Comparison of ENCODE assay signal across 22 mouse cellular contexts in the genomic region with DNA sequence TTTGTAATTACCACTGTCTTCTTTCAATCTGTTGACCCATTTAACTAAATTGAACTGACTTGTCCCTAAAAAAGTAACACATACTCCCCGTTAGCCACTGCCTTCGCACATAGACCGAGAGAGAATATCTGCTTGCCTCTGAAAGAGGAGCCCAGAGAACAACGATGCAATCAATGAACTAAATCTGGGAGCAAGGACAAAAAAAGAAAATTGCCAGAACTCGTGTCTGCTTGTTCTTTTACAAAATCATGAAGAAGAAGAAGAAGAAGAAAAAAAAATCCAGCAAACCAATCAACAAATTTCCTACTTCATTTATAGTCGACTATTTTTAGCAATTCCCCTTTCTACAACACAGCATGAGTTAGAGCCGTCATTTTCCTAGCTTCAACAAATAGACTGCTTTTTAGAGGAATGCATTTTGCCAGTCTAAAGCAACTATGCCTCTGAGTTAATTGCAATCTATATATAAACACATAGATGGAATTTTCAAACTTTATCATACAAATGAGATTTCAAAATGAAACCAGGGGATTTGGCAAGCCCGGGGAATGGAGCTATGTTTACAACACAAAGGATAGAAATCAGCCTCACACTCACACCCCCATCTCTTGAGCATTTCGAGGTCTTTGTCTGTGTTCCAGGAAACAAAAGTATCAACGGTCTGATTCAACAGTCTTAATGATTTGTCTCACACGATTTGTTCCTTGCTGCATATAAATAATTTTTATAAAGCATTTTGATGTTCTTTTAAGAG.
DNase-seq lines count a peak whose midpoint lies in the region; ATAC-seq and TF ChIP-seq lines count a peak whose summit lies in the region.
"Had no signal": no experiment of that assay in that cellular context is flagged by ENCODE, and none has a peak within 500 bp of the region (broad histone marks: within the 10 kb centered on the region; RNA-seq: fewer than 3 reads in every experiment).

No protein-coding gene starts in this region.

- intact Hi-C loops in left cerebral cortex, postnatal 25 days (cut with DNase I): no loop called here
- intact Hi-C loops in left cerebral cortex, postnatal 4 days (cut with DNase I): no loop called here

- peak; percentile 56 for DNase-seq in forebrain, postnatal 0 days
- peak; percentile 6 to 59 for DNase-seq in left cerebral cortex, postnatal 25 days (ENCODE audit: low spot score in 2 of 2)
- DNase-seq in left cerebral cortex, postnatal 4 days: no peak
- DNase-seq in right cerebral cortex, adult 2 months (ENCODE audit: low spot score in 2 of 2): peak; percentile 7 to 8
- no peak for DNase-seq in right cerebral cortex, postnatal 36 days (ENCODE audit: low spot score in 2 of 2)
- peak; percentile 3 to 15 for DNase-seq in frontal cortex, postnatal 36 days (ENCODE audit: low spot score in 2 of 2)
- DNase-seq: adrenal gland, postnatal 14 days; cerebellum, adult 11 months; cerebellum, adult 8-10 months; cerebellum, postnatal 25 days; gastrocnemius, postnatal 10 days; heart, adult 18-20 months; heart, postnatal 14 days had no signal

- WGBS in forebrain, postnatal 0 days: 57% methylated on average over 11 of the region's 11 CpGs
- WGBS in forebrain, embryonic 16.5 days: 70% methylated on average over 11 of the region's 11 CpGs
- WGBS in hindbrain, embryonic 16.5 days: 72% methylated on average over 11 of the region's 11 CpGs

- no peak overlapping the region for H3K4me2 ChIP-seq in forebrain, postnatal 0 days (ENCODE audit: low read depth)
- no peak overlapping the region for H3K4me2 ChIP-seq in forebrain, embryonic 16.5 days (ENCODE audit: low read length)
- H3K4me2 ChIP-seq in hindbrain, embryonic 16.5 days (ENCODE audit: low read length): no peak overlapping the region
- H3K4me2 ChIP-seq: embryonic facial prominence, embryonic 13.5 days; forebrain, embryonic 13.5 days; heart, embryonic 11.5 days; heart, embryonic 15.5 days; hindbrain, embryonic 13.5 days; intestine, embryonic 15.5 days had no signal

- H3K4me3 ChIP-seq in forebrain, postnatal 0 days (ENCODE audit: low read depth, low read length): no peak overlapping the region
- no peak overlapping the region for H3K4me3 ChIP-seq in forebrain, embryonic 16.5 days (replicated peaks; ENCODE audit: low read length)
- no peak overlapping the region for H3K4me3 ChIP-seq in hindbrain, embryonic 16.5 days (ENCODE audit: low read length)
- H3K4me3 ChIP-seq: embryonic facial prominence, embryonic 13.5 days; forebrain, embryonic 13.5 days; heart, embryonic 15.5 days; hindbrain, embryonic 13.5 days; intestine, embryonic 15.5 days had no signal

- peak; percentile 71 for ATAC-seq in forebrain, postnatal 0 days
- ATAC-seq in forebrain, embryonic 16.5 days: no peak
- ATAC-seq in hindbrain, embryonic 16.5 days: no peak
- ATAC-seq: activated CD4-positive, CD25-positive, alpha-beta regulatory T cell, adult 4 months; forebrain, embryonic 13.5 days; intestine, embryonic 15.5 days had no signal

- no peaks in the 10 kb centered on the region for H3K27me3 ChIP-seq in forebrain, postnatal 0 days (ENCODE audit: insufficient read depth, low read length)
- no peaks in the 10 kb centered on the region for H3K27me3 ChIP-seq in forebrain, embryonic 16.5 days (replicated peaks; ENCODE audit: control insufficient read depth, insufficient read depth, low read length)
- no peaks in the 10 kb centered on the region for H3K27me3 ChIP-seq in hindbrain, embryonic 16.5 days (replicated peaks; ENCODE audit: control insufficient read depth, insufficient read depth, low read length)
- H3K27me3 ChIP-seq: embryonic facial prominence, embryonic 13.5 days; forebrain, embryonic 13.5 days; heart, embryonic 15.5 days; hindbrain, embryonic 13.5 days; intestine, embryonic 15.5 days had no signal

- TF ChIP-seq CTCF in forebrain, postnatal 0 days (IDR thresholded peaks at IDR 0.05; ENCODE audit: low read depth): no peak

- H3K36me3 ChIP-seq in forebrain, postnatal 0 days (ENCODE audit: insufficient read depth): no peaks in the 10 kb centered on the region
- H3K36me3 ChIP-seq in forebrain, embryonic 16.5 days (ENCODE audit: control insufficient read depth, insufficient read depth): no peaks in the 10 kb centered on the region
- no peaks in the 10 kb centered on the region for H3K36me3 ChIP-seq in hindbrain, embryonic 16.5 days (ENCODE audit: control insufficient read depth, insufficient read depth, low read length)
- H3K36me3 ChIP-seq: embryonic facial prominence, embryonic 13.5 days; heart, embryonic 15.5 days; hindbrain, embryonic 13.5 days; intestine, embryonic 15.5 days had no signal

- H3K9me3 ChIP-seq in forebrain, postnatal 0 days (ENCODE audit: low read length): no peaks in the 10 kb centered on the region
- no peaks in the 10 kb centered on the region for H3K9me3 ChIP-seq in forebrain, embryonic 16.5 days (ENCODE audit: control insufficient read depth, low read length)
- no peaks in the 10 kb centered on the region for H3K9me3 ChIP-seq in hindbrain, embryonic 16.5 days (ENCODE audit: control insufficient read depth, low read length)
- H3K9me3 ChIP-seq: forebrain, embryonic 13.5 days; heart, embryonic 15.5 days; hindbrain, embryonic 13.5 days; intestine, embryonic 15.5 days had no signal

- no peak overlapping the region for H3K27ac ChIP-seq in forebrain, postnatal 0 days (ENCODE audit: low read depth, low read length)
- no peak overlapping the region; the same call in 1 of the 2 replicates for H3K27ac ChIP-seq in forebrain, embryonic 16.5 days (ENCODE audit: low read length)
- H3K27ac ChIP-seq in hindbrain, embryonic 16.5 days (ENCODE audit: low read depth, low read length): no peak overlapping the region
- H3K27ac ChIP-seq: embryonic facial prominence, embryonic 13.5 days; forebrain, embryonic 13.5 days; heart, embryonic 15.5 days; hindbrain, embryonic 13.5 days; intestine, embryonic 15.5 days had no signal

- H3K4me1 ChIP-seq in forebrain, postnatal 0 days (ENCODE audit: insufficient read depth): no peaks in the 10 kb centered on the region
- H3K4me1 ChIP-seq in forebrain, embryonic 16.5 days (replicated peaks; ENCODE audit: control insufficient read depth, insufficient read depth, low read length): no peaks in the 10 kb centered on the region
- H3K4me1 ChIP-seq in hindbrain, embryonic 16.5 days (ENCODE audit: control insufficient read depth, insufficient read depth, low read depth, low read length): no peaks in the 10 kb centered on the region
- H3K4me1 ChIP-seq: embryonic facial prominence, embryonic 13.5 days; forebrain, embryonic 13.5 days; heart, embryonic 15.5 days; hindbrain, embryonic 13.5 days; intestine, embryonic 15.5 days had no signal

- H3K9ac ChIP-seq in forebrain, postnatal 0 days: no peak overlapping the region
- H3K9ac ChIP-seq in forebrain, embryonic 16.5 days (replicated peaks; ENCODE audit: low read depth, low read length): no peak overlapping the region
- no peak overlapping the region for H3K9ac ChIP-seq in hindbrain, embryonic 16.5 days (ENCODE audit: low read depth, low read length)
- H3K9ac ChIP-seq: embryonic facial prominence, embryonic 13.5 days; forebrain, embryonic 13.5 days; heart, embryonic 15.5 days; hindbrain, embryonic 13.5 days; intestine, embryonic 15.5 days had no signal

Comparison
In these comparisons a context has a peak if more than half of its experiments do, and no peak if none do; other contexts are left out.
1. DNase-seq: peak in forebrain, postnatal 0 days (single experiment), left cerebral cortex, postnatal 25 days (2 of 2), right cerebral cortex, adult 2 months (2 of 2) and frontal cortex, postnatal 36 days (2 of 2); none in left cerebral cortex, postnatal 4 days (single experiment) and right cerebral cortex, postnatal 36 days (0 of 2).